Mouse (Mus musculus): ENCODE measurements around the gene Tmem8b.

GRCm38 (mm10) chr4:43722191-43722590 is 53.4 kb downstream of the Tmem8b start:
- TF ChIP-seq CTCF (IDR thresholded peaks at IDR 0.05; ENCODE audit: low read depth), result no peak
- no peak for TF ChIP-seq EP300 (optimal IDR thresholded peaks at IDR 0.05)

Measured in stomach, postnatal 0 days (tissue).